8 mouse cellular contexts compared by ENCODE assay signal in the genomic region with DNA sequence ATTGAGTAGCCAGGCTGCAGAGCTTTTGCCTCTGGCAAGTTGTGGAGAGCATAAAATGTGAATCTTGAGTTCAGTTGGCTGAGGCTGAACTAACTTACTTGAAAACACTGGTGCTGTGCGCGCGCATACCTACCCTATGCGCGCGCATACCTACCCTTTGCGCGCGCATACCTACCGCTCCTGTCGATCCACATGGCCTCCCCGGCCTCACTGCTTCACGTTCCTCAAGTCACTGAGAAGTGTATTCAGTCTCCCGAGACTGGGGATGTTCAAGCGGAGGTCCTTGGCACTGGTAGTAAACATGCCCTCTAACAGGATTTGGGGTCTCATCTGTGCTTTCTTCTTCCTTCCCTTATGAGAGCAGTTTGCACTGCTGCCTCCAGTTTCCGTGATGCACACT. TPM values are rescaled to one million over a fixed set of nuclear protein-coding genes. Genes with fewer than 3 reads are reported as not detected.
DNase-seq lines count a peak whose midpoint lies in the region; ATAC-seq and TF ChIP-seq lines count a peak whose summit lies in the region.

No protein-coding gene starts in this region.

- H3K4me2 ChIP-seq in embryonic facial prominence, embryonic 11.5 days (ENCODE audit: low read depth, low read length): peak overlapping the region; percentile 46
- peak overlapping the region; percentile 56 for H3K4me2 ChIP-seq in intestine, postnatal 0 days (replicated peaks; ENCODE audit: low read depth)
- H3K4me2 ChIP-seq in neural tube, embryonic 11.5 days (ENCODE audit: low read depth): peak overlapping the region; percentile 28

- H3K36me3 ChIP-seq in embryonic facial prominence, embryonic 11.5 days (replicated peaks; ENCODE audit: control insufficient read depth, insufficient read depth, low read depth, low read length): no peaks in the 10 kb centered on the region
- H3K36me3 ChIP-seq in intestine, postnatal 0 days (ENCODE audit: control insufficient read depth, insufficient read depth): no peaks in the 10 kb centered on the region; the same call in 1 of the 2 replicates
- H3K36me3 ChIP-seq in neural tube, embryonic 11.5 days (ENCODE audit: control insufficient read depth, insufficient read depth, low read length): peaks cover 1% of the 10 kb centered on the region

- no peaks in the 10 kb centered on the region for H3K27me3 ChIP-seq in embryonic facial prominence, embryonic 11.5 days (ENCODE audit: control insufficient read depth, insufficient read depth, low read length)
- H3K27me3 ChIP-seq in intestine, postnatal 0 days (replicated peaks; ENCODE audit: control insufficient read depth, insufficient read depth, low read length): no peaks in the 10 kb centered on the region
- H3K27me3 ChIP-seq in neural tube, embryonic 11.5 days (ENCODE audit: control insufficient read depth, insufficient read depth, low read length): no peaks in the 10 kb centered on the region

- no peak overlapping the region for H3K27ac ChIP-seq in embryonic facial prominence, embryonic 11.5 days (replicated peaks; ENCODE audit: low read depth, low read length)
- H3K27ac ChIP-seq in intestine, postnatal 0 days (ENCODE audit: low read depth, low read length): no peak overlapping the region
- H3K27ac ChIP-seq in neural tube, embryonic 11.5 days (ENCODE audit: low read depth, low read length): no peak overlapping the region

- no peak for ATAC-seq in embryonic facial prominence, embryonic 11.5 days (replicated peaks; ENCODE audit: insufficient number of reproducible peaks, low FRiP score, low TSS enrichment, low read depth)
- ATAC-seq in intestine, postnatal 0 days: no peak
- no peak for ATAC-seq in neural tube, embryonic 11.5 days (ENCODE audit: insufficient read depth, low FRiP score, low TSS enrichment)

- no peak for TF ChIP-seq CTCF in intestine, postnatal 0 days (IDR thresholded peaks at IDR 0.05; ENCODE audit: low read depth)

- H3K4me1 ChIP-seq in embryonic facial prominence, embryonic 11.5 days (ENCODE audit: control insufficient read depth, insufficient read depth, low read length): no peaks in the 10 kb centered on the region
- H3K4me1 ChIP-seq in intestine, postnatal 0 days (replicated peaks; ENCODE audit: control insufficient read depth, insufficient read depth, low read length): no peaks in the 10 kb centered on the region
- no peaks in the 10 kb centered on the region for H3K4me1 ChIP-seq in neural tube, embryonic 11.5 days (ENCODE audit: control insufficient read depth, insufficient read depth, low read length)

- H3K9ac ChIP-seq in embryonic facial prominence, embryonic 11.5 days (replicated peaks; ENCODE audit: low read length): peak overlapping the region; percentile 50
- H3K9ac ChIP-seq in intestine, postnatal 0 days (ENCODE audit: low read depth, low read length): no peak overlapping the region
- no peak overlapping the region for H3K9ac ChIP-seq in neural tube, embryonic 11.5 days (ENCODE audit: low read length)

- DNase-seq in retina, embryonic 14.5 days (ENCODE audit: low spot score): peak; percentile 16
- DNase-seq in retina, postnatal 1 day: no peak
- peak; percentile 78 for DNase-seq in embryonic facial prominence, embryonic 11.5 days (ENCODE audit: low spot score)
- peak; percentile 46 for DNase-seq in neural tube, embryonic 11.5 days (ENCODE audit: low spot score)
- DNase-seq in urinary bladder, postnatal 36 days (ENCODE audit: low spot score in 2 of 2): no peak
- DNase-seq in frontal cortex, adult 2 months (ENCODE audit: extremely low spot score in 1 of 2, low spot score in 1 of 2): no peak
- no peak for DNase-seq in cerebellum, postnatal 4 days (ENCODE audit: low spot score in 2 of 2)

- peak overlapping the region; percentile 29 for H3K4me3 ChIP-seq in embryonic facial prominence, embryonic 11.5 days (ENCODE audit: low read depth, low read length)
- peak overlapping the region; percentile 31 for H3K4me3 ChIP-seq in intestine, postnatal 0 days (ENCODE audit: low read depth, low read length)
- H3K4me3 ChIP-seq in neural tube, embryonic 11.5 days (ENCODE audit: low read depth, low read length): peak overlapping the region; percentile 19; the same call in 1 of the 2 replicates

- WGBS in embryonic facial prominence, embryonic 11.5 days: 28% methylated on average over 16 of the region's 16 CpGs
- WGBS in intestine, postnatal 0 days: 42% methylated on average over 16 of the region's 16 CpGs
- WGBS in neural tube, embryonic 11.5 days: 39% methylated on average over 16 of the region's 16 CpGs

- no peaks in the 10 kb centered on the region for H3K9me3 ChIP-seq in embryonic facial prominence, embryonic 11.5 days (replicated peaks; ENCODE audit: control insufficient read depth, low read length)
- no peaks in the 10 kb centered on the region for H3K9me3 ChIP-seq in intestine, postnatal 0 days (ENCODE audit: control insufficient read depth)
- H3K9me3 ChIP-seq in neural tube, embryonic 11.5 days (ENCODE audit: control insufficient read depth, low read length): no peaks in the 10 kb centered on the region

RNA-seq across cellular contexts. Expression of a gene that starts 32.8 kb away (rescaled TPM):
- polyA plus RNA-seq in embryonic facial prominence, embryonic 11.5 days (2014; fragmentation: Nextera tagmentation; extraction: Ambion mirVana): not detected in 2 replicates
- 0.04 TPM in 1 of 2 replicates, not detected in the other for polyA plus RNA-seq in intestine, postnatal 0 days (2015; fragmentation: Nextera tagmentation; extraction: Ambion mirVana)
- 0.05 TPM in 1 of 2 replicates, not detected in the other for polyA plus RNA-seq in neural tube, embryonic 11.5 days (2014; fragmentation: Nextera tagmentation; extraction: Ambion mirVana)
- polyA plus RNA-seq in frontal cortex, adult 2 months (2012; rRNA removed): 0.08 and 0.14 TPM in 2 replicates

RNA-seq across cellular contexts. Expression of a gene that starts 42.1 kb away (rescaled TPM):
- polyA plus RNA-seq in embryonic facial prominence, embryonic 11.5 days (2014; fragmentation: Nextera tagmentation; extraction: Ambion mirVana): 77.2 and 80.5 TPM in 2 replicates
- polyA plus RNA-seq in intestine, postnatal 0 days (2015; fragmentation: Nextera tagmentation; extraction: Ambion mirVana): 23.1 and 23.8 TPM in 2 replicates
- 72.4 and 78.9 TPM in 2 replicates for polyA plus RNA-seq in neural tube, embryonic 11.5 days (2014; fragmentation: Nextera tagmentation; extraction: Ambion mirVana)
- 19.2 and 20.4 TPM in 2 replicates for polyA plus RNA-seq in frontal cortex, adult 2 months (2012; rRNA removed)

Comparison
In these comparisons a context has a peak if more than half of its experiments do, and no peak if none do; other contexts are left out.
1. DNase-seq: peak in retina, embryonic 14.5 days (single experiment), embryonic facial prominence, embryonic 11.5 days (single experiment) and neural tube, embryonic 11.5 days (single experiment); none in retina, postnatal 1 day (single experiment), urinary bladder, postnatal 36 days (0 of 2), frontal cortex, adult 2 months (0 of 2) and cerebellum, postnatal 4 days (0 of 2).
2. Peak in every context shown above with its lines, with median percentiles within 50 percentile points of each other: H3K4me2 ChIP-seq and H3K4me3 ChIP-seq.